Mouse (Mus musculus): Measurements from ENCODE around the gene Adgrb3. TPM values are rescaled to one million over a fixed set of nuclear protein-coding genes. Genes with fewer than 3 reads are reported as not detected.

The Adgrb3 gene
- 0.03 and 0.22 TPM in 2 replicates for polyA plus RNA-seq (2012; rRNA removed; ENCODE audit: low replicate concordance)

DNA sequence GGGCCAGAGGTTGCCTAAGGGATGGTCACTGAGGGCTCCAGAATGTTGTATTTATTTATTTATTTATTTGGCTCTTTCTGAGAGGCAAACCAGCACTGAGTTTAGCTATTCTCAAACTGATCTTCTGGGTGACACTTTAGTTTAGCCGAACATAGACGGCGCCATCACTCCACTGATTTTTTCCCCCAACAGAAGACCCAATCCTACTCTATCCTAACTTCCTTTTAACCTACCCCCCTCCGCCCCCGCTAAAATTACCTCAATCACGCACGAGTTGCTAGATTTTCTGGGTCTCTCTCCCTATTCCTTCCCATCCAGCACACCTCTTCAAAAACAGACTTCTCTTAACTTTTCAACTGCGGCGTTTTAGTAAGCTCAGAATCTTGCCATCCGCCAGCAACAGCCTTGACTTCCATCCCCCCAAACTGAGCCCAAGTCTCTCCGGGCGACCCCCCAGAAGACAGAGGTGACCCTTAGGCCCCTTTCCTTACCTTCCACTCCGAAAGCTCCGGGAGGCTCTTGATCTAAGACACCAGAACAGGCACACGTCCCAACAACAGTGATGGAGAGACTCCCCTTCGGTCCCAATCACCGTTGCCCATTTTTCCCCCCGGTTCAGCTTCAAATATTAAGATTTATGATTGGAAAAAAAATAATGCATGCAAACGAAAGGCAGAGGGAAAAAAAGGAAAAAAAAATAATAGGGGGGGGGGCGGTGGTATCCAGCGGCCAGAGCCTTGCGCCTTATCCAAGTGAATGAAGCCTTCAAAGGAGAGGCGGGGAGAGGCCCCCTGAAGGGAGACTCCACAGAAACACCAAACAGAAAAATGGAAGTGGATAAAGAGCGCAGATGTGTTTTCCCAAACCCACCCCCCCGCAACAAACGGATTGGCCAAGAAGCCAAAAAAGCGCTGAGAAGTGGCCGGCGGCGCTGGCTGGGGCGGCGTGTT, at the start of gene Adgrb3:
TSS of gene Adgrb3 (minus strand) at position 737 of the 950 bp plus-strand sequence.

